Comparison of ENCODE assay signal across 26 mouse cellular contexts in genomic region chr13:69794808-69795207, GRCm38 (mm10). TPM values are rescaled to one million over a fixed set of nuclear protein-coding genes. Genes with fewer than 3 reads are reported as not detected.
DNase-seq lines count a peak whose midpoint lies in the region; ATAC-seq and TF ChIP-seq lines count a peak whose summit lies in the region.
"Had no signal": no experiment of that assay in that cellular context is flagged by ENCODE, and none has a peak within 500 bp of the region (broad histone marks: within the 10 kb centered on the region; RNA-seq: fewer than 3 reads in every experiment).

No protein-coding gene starts in this region.

- TF ChIP-seq CTCF in layer of hippocampus, adult 2 months (conservative IDR thresholded peaks at IDR 0.05), result no peak

- no peak overlapping the region for H3K4me3 ChIP-seq in kidney, embryonic 15.5 days (replicated peaks)
- H3K4me3 ChIP-seq in forebrain, embryonic 12.5 days (replicated peaks), result no peak overlapping the region
- no peak overlapping the region for H3K4me3 ChIP-seq in layer of hippocampus, adult 2 months
- H3K4me3 ChIP-seq: hindbrain, embryonic 10.5 days; limb, embryonic 15.5 days; liver, embryonic 13.5 days; midbrain, embryonic 12.5 days; neural tube, embryonic 13.5 days had no signal

- no peaks in the 10 kb centered on the region for H3K36me3 ChIP-seq in kidney, embryonic 15.5 days
- no peaks in the 10 kb centered on the region for H3K36me3 ChIP-seq in forebrain, embryonic 12.5 days (replicated peaks)
- H3K36me3 ChIP-seq: G1E; hindbrain, embryonic 10.5 days; limb, embryonic 15.5 days; liver, embryonic 13.5 days; midbrain, embryonic 12.5 days; neural tube, embryonic 13.5 days had no signal

- no peak overlapping the region for H3K9ac ChIP-seq in kidney, embryonic 15.5 days
- H3K9ac ChIP-seq in forebrain, embryonic 12.5 days, result no peak overlapping the region
- H3K9ac ChIP-seq: limb, embryonic 15.5 days; liver, embryonic 13.5 days; midbrain, embryonic 12.5 days; neural tube, embryonic 13.5 days had no signal

- no peaks in the 10 kb centered on the region for H3K27me3 ChIP-seq in kidney, embryonic 15.5 days
- H3K27me3 ChIP-seq in forebrain, embryonic 12.5 days, result no peaks in the 10 kb centered on the region
- H3K27me3 ChIP-seq: limb, embryonic 15.5 days; liver, embryonic 13.5 days; midbrain, embryonic 12.5 days had no signal

- no peaks in the 10 kb centered on the region for H3K9me3 ChIP-seq in kidney, embryonic 15.5 days (replicated peaks)
- no peaks in the 10 kb centered on the region for H3K9me3 ChIP-seq in forebrain, embryonic 12.5 days
- H3K9me3 ChIP-seq: hindbrain, embryonic 10.5 days; limb, embryonic 15.5 days; liver, embryonic 13.5 days; midbrain, embryonic 12.5 days; neural tube, embryonic 13.5 days had no signal

- peaks cover 5% of the 10 kb centered on the region; the same call in 1 of the 2 replicates for H3K4me1 ChIP-seq in kidney, embryonic 15.5 days
- peaks cover 3% of the 10 kb centered on the region; the same call in 1 of the 2 replicates for H3K4me1 ChIP-seq in forebrain, embryonic 12.5 days
- H3K4me1 ChIP-seq: hindbrain, embryonic 10.5 days; liver, embryonic 13.5 days; midbrain, embryonic 12.5 days had no signal

- H3K4me2 ChIP-seq in kidney, embryonic 15.5 days, result no peak overlapping the region
- no peak overlapping the region for H3K4me2 ChIP-seq in forebrain, embryonic 12.5 days
- H3K4me2 ChIP-seq: limb, embryonic 15.5 days; liver, embryonic 13.5 days; midbrain, embryonic 12.5 days; neural tube, embryonic 13.5 days had no signal

- ATAC-seq in kidney, embryonic 15.5 days (replicated peaks; ENCODE audit: low FRiP score), result peak; percentile 84
- ATAC-seq in forebrain, embryonic 12.5 days (ENCODE audit: low FRiP score), result no peak
- ATAC-seq: forebrain, embryonic 14.5 days; hindbrain, embryonic 16.5 days; lung, postnatal 0 days had no signal

- WGBS in kidney, embryonic 15.5 days, result 42% methylated on average over 7 of the region's 7 CpGs
- 70% methylated on average over 7 of the region's 7 CpGs for WGBS in forebrain, embryonic 12.5 days

- H3K27ac ChIP-seq in kidney, embryonic 15.5 days, result 0 out of 2 replicates have a peak overlapping the region, but pooled peaks have one; percentile 22
- H3K27ac ChIP-seq in forebrain, embryonic 12.5 days, result no peak overlapping the region
- H3K27ac ChIP-seq in layer of hippocampus, adult 2 months, result no peak overlapping the region
- H3K27ac ChIP-seq: hindbrain, embryonic 10.5 days; limb, embryonic 15.5 days; liver, embryonic 13.5 days; midbrain, embryonic 12.5 days; neural tube, embryonic 13.5 days had no signal

- peak; percentile 9 for DNase-seq in kidney, adult 11 months
- DNase-seq in kidney, postnatal 10 days, result no peak
- DNase-seq in kidney, postnatal 4 days, result peak; percentile 21 to 47
- no peak for DNase-seq in testis, postnatal 14 days (ENCODE audit: low spot score)
- no peak for DNase-seq in layer of hippocampus, adult 2 months (ENCODE audit: low spot score in 2 of 2)
- DNase-seq: adrenal gland, adult 8-10 months; cerebellum, adult 2 months; cerebellum, postnatal 14 days; heart, postnatal 14 days; layer of hippocampus, postnatal 36 days; left cerebral cortex, postnatal 4 days; liver, embryonic 13.5 days; lung, adult 18-20 months; lung, postnatal 4 days; thymus, adult 18-20 months; thymus, postnatal 25 days had no signal

RNA-seq across cellular contexts. Expression of gene Med10, which starts 7.4 kb away (rescaled TPM):
- polyA plus RNA-seq in kidney, embryonic 15.5 days (2015; fragmentation: Nextera tagmentation; extraction: Ambion mirVana), result 145 and 154 TPM in 2 replicates
- 160 and 173 TPM in 2 replicates for polyA plus RNA-seq in forebrain, embryonic 12.5 days (2016; fragmentation: Nextera tagmentation; extraction: Ambion mirVana)
- 10 to 100 TPM; 58.0 to 61.4 TPM for total RNA-seq in layer of hippocampus, adult 2 months (2021)

RNA-seq across cellular contexts. Expression of gene Ube2ql1, which starts 55.1 kb away (rescaled TPM):
- 0.51 and 0.72 TPM in 2 replicates for polyA plus RNA-seq in kidney, embryonic 15.5 days (2015; fragmentation: Nextera tagmentation; extraction: Ambion mirVana)
- 5.8 and 6.4 TPM in 2 replicates for polyA plus RNA-seq in forebrain, embryonic 12.5 days (2016; fragmentation: Nextera tagmentation; extraction: Ambion mirVana)
- total RNA-seq in layer of hippocampus, adult 2 months (2021), result 100 to 1,000 TPM; 187 to 203 TPM
- polyA plus RNA-seq: G1E had no signal

Comparison
In these comparisons a context has a peak if more than half of its experiments do, and no peak if none do; other contexts are left out.
1. DNase-seq: peak in kidney, adult 11 months (single experiment) and kidney, postnatal 4 days (2 of 2); none in kidney, postnatal 10 days (single experiment), testis, postnatal 14 days (single experiment) and layer of hippocampus, adult 2 months (0 of 2).